Mouse (Mus musculus): ENCODE results near the gene Scube2.

- no peak for TF ChIP-seq CTCF (IDR thresholded peaks at IDR 0.05; ENCODE audit: low read depth, low read length)
- no peak for TF ChIP-seq POLR2A (IDR thresholded peaks at IDR 0.05; ENCODE audit: borderline replicate concordance, low read depth, low read length)
Observed at GRCm38 (mm10) chr7:109852017-109852416, 13.5 kb downstream of the Scube2 start.
